Mouse (Mus musculus) stomach, postnatal 0 days (tissue): ENCODE results near the gene Rcor1.

ENCODE experiments used
- CTCF ChIP-seq: IDR thresholded peaks from 2 replicates; pipeline ENCODE4 v1.5.1; 2016; ENCODE audit warnings: antibody characterized with exemption, low read depth, mild to moderate bottlenecking, moderate library complexity
- EP300 ChIP-seq: optimal IDR thresholded peaks from 2 replicates; pipeline ENCODE3; 2016; ENCODE audit warnings: antibody characterized with exemption

GRCm38 (mm10) chr12:111039771-111040530 is 800 bp downstream of the Rcor1 start:
- TF ChIP-seq CTCF (no peak; the same call in none of the 2 replicates), EP300 (no peak)
